Mouse (Mus musculus): ENCODE results near the gene Prss43.

DNA sequence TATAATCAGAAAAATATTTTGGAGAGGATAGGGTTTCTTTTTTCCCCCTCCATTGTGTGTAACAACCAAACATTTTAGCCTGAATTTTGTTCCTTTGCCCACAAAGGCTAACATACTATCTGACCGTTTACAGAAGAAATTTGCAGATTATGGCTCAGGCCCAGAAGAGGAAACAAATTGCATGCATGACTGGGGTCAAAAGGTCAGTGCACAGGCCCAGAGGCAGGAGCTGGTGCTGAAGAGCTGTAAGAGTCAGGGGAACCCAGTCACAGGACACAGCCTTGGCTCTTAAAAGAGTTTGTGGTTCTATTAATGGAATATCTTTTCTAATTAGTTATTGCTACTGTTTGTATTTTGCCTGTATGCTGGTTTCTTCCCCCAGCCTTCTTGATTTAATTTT, 42.9 kb upstream of the Prss43 start:
- TF ChIP-seq HCFC1 (IDR thresholded peaks at IDR 0.05; ENCODE audit: borderline replicate concordance, insufficient read depth, low read length) (no peak), ZNF384 (IDR thresholded peaks at IDR 0.05; ENCODE audit: low read depth, low read length) (no peak), CHD2 (IDR thresholded peaks at IDR 0.05; ENCODE audit: low read depth, low read length) (no peak)
